Mouse (Mus musculus) forelimb bud, embryonic 11.5 days (tissue): ENCODE measurements at regions not wholly inside any gene's neighbourhood (a gene's known extent, or its start where the extent isn't known, plus 50 kb on each side); places are given as distances from the start of the nearest gene placed in this dataset.
"Not testable (repeated sequence)": the region's sequence is repeated elsewhere in the genome, so short reads cannot be mapped to it uniquely, and the experiment has no call there.

Experiments used
- DNase-seq: peaks from one replicate; pipeline ENCODE4 v3.0.0-alpha.2; 2012; ENCODE audit warnings: low read depth, low spot score

DNA sequence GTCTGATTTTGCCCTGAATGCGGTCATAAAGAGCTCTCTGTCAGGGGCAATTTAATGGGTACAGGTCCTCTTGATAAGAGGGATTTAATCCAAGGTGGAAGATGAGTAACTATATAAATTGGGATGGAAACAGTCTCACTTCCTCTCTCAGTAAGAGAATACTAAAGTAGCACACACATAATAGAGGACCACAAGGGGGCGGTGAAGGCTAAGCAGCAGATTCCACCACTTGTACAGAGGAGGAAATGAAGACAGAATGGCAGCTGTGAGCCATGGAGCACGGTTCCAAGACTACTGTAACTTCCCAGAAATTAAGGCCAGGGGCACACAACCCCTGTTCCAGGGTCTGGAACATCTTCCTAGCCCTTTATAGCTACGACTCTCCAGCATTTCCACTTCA, 262.6 kb upstream of the Ywhaq start:
- not testable (repeated sequence) for DNase-seq

DNA sequence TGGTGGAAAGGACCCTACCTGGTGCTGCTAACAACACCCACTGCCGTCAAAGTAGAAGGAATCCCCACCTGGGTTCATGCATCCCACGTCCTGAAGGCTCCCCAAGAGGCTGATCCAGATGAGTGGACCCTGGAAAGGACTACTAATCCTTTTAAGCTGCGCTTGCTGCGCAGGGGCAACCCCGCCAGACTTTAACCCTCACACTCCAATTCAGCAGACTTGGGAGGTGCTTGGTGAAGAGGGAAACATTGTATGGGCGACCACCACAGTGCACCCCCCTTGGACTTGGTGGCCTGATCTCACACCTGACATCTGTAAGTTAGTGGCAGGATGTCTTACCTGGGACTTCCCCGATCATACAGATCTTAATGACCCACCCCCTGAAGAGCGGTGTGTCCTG, 231.9 kb upstream of the Ywhaq start:
- DNase-seq, result not testable (repeated sequence)

DNA sequence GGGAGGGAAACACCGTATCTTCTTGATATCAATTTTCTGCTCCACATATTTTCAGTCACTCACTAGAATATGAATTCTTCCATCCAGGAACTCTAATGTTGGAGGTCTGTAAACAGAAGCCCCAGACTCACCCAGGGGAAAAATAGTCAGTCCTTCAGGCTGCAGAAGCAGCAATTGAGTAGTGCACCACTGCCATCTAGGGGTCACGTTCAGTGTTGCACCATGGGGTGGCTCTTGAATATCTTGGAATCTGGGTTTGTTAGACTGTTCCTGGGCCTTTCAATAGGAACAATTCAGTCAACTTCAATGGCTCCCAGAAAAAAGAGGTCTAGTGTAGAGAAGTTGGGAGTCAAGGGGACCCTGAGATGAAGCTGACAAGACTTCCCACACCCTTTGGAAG, 196.3 kb upstream of the Ywhaq start:
- not testable (repeated sequence) for DNase-seq

DNA sequence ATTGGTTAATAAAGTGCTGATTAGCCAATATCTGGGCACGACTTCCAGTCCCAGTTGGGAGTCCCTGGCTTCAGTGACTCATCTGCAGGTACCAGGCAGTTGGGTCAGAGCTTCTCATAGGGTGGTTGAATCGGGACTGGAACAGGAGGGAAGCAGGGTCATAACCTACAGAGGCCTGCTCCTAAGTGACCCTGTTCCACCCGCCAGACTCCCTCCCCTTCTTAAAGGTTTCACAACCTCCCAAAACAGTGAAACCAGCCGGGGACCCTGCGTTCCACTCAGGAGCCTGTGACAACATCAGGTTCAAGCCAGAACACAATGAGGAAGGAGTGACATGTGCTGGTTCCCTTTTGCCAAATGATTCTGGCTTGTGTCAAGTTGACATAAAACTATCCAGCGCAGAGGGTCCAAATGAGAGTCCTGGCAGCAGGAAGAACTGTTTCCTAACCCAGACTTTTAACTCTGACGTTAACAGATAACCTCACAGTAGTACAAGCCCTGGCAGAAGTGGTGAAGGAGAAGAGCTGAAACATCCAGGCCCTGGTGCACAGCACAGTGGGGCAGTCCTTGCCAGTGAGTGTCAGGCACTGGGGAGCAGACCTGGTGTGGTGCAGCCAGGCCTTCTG, 151.1 kb upstream of the Ywhaq start:
- no peak for DNase-seq

DNA sequence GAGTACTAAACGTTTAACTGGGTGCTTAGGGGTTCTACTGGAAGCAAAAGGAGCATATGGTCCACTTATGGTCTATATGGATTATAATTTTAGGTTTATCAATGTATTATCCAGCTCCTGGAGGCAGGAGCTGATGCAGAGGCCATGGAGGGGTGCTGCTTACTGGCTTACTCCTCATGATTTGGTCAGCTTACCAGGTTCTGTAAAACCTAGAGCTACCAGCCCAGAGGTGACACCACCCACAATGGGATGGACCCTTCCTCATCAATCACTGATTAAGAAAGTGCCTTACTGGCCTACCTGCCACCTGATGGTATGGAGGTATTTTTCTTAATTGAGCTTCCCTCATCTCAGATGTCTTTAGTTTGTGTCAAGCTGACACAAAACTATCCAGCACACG, 126.5 kb upstream of the Ywhaq start:
- not testable (repeated sequence) for DNase-seq

DNA sequence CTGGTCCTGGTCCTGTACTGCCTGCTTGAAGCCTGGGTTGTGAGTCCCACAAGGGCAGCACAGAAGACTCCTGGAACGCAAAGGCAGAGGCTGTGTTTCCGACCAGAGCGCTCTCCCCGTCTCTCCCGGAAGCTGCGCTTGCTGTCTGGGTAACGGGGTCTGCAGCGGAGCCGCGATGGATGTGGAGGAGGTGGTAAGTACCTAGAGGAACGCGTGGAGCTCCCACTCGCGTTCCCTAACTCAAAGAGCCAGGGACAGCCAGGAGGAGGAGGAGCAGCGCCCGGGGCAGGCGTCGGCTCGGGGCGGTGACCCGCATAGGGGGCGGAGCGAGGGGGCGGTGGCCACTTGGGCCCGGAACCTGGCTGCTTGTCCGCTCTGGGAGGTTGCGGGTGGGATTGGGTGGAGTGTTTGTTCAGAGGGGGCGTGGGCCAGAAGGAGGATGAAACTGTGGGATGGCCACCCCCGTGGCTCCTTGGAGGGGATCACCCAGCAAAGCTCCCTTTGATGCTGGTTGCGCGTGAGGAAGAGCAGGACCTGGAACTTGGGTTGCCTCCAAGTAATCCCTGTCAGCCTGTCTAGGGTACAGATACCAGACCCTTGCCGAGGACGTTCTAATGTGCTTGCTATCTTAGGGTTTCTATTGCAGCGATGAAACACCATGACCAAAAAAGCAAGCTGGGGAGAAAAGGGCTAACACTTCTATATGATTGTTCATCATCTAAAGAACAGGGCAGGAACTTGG, 125.9 kb upstream of the Ywhaq start:
- DNase-seq, result peak; percentile 63

DNA sequence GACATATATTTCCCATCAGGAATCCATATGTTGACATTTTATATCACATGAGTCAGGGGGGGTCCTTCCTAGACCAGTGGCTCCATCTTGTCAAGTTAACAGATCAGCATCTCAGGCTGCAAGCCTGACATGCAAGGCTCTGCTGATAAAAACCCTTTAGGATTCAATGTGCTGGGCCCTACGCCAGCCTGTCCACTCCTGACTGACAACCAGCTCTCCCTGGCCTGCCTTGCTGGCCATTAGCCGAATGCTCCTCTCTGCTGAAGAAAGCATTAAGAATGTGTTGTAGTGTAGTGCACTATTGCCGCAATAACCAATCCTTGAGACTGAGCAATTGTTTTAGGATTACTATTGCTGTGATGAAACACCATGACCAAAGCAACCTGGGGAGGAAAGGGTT, 114.3 kb upstream of the Ywhaq start:
- no peak for DNase-seq

DNA sequence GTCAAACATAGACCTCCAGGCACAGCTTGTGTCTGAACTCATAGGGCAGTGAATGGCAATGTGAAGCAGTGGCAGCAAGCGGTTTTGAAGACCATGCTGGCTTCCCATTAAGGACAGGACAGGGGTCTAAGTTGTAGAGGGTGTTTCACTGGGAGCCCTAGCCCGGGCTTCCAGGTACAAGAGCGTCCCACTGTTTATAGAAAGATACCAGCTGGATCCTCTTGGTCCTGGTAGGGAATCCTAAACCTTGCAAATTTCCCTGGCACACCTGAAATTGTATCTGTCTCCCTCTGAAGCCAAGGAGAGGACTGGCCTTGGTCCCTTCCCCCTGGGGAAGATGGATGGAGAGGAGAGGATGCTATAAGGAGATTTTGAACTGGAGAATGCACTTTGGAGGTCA, 111.9 kb upstream of the Ywhaq start:
- not testable (repeated sequence) for DNase-seq

DNA sequence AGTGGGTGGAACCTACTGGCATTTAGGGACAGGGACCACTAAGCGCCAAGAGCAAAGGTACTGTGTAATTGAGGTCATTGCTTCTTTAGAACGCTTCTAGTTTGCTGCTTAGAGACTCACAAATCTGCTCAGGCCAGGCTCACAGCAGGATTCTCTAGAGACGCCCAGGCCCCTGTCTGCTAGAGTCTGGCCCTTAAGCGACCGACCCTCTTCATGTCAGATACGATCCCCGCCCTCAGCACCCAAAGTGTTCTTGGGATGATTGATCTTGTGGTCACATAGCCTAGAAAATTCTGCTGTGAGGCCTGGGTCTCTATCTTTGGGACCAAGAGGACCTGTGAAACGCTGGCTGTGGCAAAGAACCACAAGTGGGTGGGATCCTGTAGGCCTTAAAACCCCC, 109.9 kb upstream of the Ywhaq start:
- not testable (repeated sequence) for DNase-seq

DNA sequence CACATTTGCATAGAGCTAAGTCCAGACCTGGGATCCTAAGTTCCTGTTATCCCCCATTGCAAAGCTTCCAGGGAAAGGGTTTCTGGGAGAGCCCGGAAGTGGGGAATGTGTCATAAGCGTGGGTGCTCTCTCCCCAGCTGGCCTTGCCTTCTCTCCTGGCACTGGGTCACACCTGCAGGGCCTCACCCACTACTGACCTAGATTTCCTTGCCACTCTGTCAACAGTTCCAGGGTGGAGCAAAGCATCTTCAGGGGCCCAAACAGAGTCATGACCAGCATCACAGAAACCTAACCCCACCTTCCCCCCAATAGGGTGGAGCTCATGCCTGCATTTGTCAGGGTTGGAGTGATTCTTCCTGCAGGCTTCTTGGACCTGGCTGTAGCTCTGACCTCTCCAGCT, 109.5 kb upstream of the Ywhaq start:
- not testable (repeated sequence) for DNase-seq

DNA sequence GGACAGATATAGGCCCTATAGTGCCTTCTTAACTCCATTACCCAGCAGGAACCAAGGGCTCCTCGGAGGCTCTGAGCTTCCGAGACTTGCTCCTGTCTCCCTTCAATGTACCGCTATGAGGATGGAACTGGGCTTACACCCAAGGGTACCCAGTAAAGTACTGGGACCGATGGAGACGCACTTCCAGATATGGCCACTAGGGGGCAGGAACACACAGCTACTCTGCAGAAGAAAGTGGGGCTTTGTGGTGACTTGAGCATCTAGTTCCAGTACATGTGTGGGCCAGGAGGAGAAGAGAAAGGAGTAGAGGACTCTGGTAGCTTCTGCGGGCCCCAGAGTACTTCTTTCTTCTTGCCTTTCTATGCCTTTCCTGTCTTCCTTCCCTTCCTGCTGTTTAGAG, 108.1 kb upstream of the Ywhaq start:
- not testable (repeated sequence) for DNase-seq

DNA sequence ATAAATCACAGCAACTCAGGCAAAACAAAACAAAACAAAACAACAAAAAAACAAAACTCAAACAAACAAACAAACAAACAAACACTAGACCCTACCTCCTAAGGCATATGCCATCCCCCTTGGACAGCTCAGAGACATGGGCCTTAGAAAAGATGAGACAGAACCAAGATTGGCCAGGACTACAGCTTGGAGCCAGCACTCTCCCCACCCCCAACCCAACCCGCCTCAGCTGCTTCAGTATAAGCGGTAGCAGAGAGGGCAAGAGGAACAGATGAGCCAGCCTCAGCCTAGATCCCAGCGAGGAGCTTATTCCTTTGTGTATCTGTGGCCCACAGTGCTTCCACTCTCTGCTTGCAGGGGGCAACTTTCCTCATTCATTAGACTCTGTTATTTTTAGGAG, 105.2 kb upstream of the Ywhaq start:
- DNase-seq, result no peak

DNA sequence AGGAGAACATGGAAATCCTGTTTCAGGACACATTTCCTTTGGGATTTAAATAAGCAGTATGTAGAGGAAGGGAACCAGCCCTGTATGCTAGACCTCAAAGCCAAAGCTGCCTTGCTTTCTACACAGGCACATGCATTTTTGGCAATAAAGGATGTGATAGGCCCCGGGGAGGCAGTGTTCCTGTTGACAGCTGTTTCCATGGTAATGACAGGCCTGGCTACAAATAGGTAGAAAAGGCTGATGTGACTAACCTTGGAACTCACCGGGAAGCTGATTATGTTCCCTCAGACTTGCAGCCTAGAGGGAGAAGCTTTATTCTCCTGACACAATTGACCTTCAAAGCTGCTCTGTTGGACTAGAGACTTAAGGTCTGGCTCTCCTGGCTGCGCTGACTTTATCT, 101.6 kb upstream of the Ywhaq start:
- no peak for DNase-seq

DNA sequence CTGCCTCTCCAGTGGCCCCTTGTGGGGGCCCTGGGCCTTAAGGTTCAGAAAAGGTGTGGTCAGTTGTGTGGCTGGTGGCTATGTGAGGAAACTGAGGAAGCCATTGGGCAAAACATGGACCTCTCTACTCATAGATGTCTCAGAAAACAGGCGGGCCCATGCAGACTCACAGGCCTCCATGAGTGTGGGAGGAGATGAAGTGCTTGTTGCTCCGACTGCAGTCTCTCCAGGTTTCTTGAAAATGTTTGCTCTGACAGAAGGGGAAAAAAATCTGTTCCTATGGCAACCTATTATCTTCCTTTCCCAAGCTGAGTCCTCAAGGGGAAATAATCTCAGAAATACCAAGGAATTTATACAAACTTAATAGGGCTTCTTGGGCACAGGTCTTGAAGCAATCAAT, 95.3 kb upstream of the Ywhaq start:
- DNase-seq, result no peak

DNA sequence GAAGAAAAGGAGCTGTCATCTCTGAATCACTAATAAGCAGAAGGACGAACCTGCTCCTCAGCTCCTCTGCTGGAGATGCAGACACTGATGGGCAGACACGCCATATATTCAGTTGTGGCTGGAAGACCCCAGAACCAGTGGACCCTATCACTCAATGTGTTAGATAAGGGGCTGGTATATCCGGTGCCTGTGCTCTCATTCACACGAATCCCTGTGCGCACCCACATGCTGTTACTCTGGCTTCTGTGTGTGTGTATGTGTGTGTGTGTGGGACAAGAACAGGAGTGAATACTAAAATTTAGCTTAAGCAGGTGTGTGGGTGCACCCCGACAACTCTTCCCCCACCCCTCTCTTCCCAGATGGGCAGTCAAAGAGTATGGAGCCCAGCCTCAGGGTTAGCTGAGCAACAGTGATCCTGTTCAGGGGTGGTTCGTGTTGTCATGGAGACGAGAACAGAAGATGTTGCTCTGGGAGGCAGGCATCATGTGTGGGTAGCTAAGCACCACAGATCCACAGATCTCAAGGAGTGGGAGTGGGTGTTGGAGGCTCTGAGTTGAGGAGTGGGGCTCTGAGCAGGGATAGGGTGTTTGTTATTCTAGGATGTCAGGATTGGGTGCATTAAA, 93.7 kb upstream of the Ywhaq start:
- no peak for DNase-seq

DNA sequence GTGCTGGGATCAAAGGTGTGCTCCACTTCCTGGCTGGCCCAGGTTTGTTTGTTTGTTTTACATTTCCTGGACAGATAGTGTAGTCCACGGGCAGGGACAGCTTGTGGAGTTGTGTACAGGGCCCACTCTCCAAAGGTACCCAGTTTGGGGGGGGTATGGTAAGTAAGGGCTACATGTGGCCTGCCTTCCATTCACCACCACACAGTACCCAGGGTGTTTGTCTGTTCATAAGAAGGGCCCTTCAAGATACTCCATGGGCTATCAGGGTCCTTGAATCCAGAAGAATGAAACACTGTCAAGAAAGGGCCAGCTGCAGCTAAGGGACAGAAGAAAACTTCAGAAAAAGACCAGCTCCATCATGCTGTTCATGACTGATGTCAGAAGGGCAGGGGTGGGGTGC, 89.6 kb upstream of the Ywhaq start:
- no peak for DNase-seq

DNA sequence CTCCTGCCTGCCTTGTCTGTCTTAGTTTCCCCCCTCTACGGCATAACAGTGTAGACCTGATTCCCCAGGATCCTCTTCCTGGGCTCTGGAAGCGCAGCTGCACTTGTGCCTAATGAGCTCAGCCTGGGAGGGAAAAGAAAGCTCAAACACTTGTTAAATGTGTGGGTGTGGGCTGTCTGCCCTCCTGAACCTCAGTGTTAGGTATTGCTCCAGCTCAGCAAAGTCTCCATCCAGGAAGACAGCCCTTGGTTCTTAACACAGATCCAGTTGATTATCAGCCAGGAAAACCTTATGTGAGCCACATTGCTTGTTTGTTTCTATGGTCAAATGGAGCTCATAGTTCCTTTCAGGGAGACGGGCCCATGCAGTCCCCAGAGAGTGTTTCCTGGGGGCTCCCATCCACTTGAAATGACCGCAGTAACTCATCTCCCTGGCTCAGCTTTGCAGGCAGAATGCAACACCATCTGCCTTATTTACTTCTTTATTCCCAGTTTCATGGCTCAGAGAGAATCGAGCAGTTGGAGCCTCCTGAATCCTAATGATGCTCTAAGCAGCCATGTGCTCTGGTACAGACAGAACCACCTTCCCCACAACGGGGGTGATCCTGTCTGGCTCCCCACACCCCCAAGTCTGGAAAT, 88.4 kb upstream of the Ywhaq start:
- no peak for DNase-seq

DNA sequence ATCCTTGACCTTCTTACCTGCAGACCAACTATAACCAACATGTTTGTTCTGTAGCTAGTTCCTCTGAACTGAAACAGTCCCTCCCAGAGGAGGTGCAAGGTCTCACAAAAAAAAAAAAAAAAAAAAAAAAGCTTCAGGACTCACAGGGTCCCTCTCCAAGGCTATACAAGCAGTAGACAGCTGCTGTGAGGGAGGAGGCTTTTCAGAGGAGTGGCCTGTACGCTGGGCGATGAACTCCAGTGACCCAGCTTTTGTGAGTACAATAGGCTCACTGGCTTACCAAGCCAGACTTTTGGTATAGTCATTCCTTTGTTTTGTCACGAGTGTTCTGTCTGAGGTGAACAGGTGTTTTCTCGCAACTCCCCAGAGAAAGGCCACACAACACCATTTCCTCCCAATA, 85.8 kb upstream of the Ywhaq start:
- no peak for DNase-seq

DNA sequence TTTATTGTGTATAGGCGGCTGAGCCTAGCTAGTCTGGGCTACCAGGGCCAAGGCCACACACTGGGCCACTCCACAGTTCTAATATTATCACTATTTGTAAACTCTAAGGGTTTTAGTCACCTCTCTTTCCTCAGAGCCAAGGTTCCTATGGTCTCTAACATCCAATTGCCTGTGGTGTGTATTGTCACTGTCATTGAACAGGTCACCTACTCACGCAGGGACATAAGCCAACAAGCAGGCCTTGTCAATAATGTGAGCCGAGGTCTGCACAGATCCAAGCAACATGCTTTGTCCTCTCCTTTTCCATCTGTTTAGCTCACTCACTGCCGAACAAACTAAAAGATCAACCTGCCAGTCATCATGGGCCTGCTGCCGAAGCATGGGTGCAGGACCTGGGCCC, 79.5 kb upstream of the Ywhaq start:
- no peak for DNase-seq

DNA sequence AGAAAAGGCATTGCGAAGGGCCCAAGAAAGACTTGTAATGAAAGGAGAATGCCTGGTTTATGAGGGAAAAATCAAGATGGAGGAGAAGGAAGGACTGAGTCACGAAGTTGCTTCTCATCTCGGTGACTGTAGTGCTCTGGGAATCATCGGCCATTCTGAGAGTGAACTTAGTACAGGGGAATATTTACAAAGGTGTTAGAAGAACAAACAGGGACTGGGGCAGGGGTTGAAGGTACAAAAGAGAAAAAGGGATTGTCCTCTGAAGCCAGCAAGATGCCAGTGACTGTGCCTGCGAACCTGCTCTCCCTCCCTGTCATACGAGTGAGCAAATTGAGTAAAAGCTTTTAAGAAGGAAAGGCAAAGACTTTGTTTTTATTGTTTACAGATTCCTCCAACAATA, 78.1 kb upstream of the Ywhaq start:
- DNase-seq, result no peak

DNA sequence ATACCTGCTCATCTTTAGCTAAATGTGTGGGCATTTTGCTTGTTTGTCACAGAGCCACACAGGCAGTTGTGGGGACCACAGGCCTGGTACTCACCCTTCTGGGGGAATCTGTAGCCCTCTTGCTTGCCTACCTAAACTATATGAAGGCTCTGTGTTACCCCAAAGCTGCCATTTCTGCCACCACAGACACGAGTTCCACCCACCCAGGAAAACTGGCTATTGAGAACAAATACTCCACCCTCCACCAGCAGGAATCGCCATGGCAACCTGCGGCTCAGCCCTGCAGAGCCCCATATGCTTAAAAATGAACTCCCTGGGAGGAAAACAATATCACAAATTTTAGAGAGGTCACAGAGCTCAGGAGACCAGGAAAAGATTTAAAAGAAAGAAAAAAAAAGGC, 76.0 kb upstream of the Ywhaq start:
- no peak for DNase-seq

DNA sequence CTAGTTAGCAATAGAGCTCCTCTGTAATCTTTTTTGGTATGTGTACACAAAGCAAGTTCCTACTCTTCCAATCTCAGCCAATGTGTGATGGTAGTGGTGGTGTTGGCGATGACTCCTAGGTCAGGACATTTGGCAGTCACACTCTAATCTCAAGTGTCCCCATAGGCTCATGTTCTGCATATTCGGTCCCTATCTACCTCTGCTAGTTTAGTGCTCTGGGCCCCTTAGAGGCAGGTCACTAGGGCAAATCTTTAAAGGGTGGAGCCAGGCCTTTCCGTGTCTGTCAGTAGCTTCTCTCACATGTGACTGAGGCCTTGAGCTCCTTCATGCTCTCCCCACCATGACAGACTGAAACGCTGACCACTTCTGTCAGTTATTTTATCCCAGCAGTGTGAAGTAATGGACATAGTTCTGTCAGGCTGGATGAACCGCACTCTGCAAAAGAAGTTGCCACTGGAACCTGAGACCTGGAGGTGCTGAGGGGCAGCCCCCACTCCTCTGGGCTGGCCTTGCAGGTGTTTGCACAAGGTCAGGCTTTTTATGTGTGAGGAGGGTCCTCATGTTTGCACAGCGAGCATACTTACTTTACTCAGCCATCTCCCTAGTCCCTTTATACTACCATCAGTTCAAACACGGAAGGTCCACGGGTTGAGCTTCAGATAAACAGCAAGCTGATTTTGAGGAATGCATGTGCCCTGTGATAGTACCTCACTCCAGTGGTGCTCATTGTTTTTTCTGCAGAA, 75.3 kb upstream of the Ywhaq start:
- DNase-seq, result no peak
